Mouse (Mus musculus) adipocyte (in vitro differentiated cells): ENCODE data around the gene Tmie.
"Not testable (repeated sequence)": the region's sequence is repeated elsewhere in the genome, so short reads cannot be mapped to it uniquely, and the experiment has no call there.

Experiments
- DNase-seq: peaks from one replicate; pipeline ENCODE4 v3.0.0-alpha.2; 2016; ENCODE audit warnings: low spot score

Gene Tmie

DNA sequence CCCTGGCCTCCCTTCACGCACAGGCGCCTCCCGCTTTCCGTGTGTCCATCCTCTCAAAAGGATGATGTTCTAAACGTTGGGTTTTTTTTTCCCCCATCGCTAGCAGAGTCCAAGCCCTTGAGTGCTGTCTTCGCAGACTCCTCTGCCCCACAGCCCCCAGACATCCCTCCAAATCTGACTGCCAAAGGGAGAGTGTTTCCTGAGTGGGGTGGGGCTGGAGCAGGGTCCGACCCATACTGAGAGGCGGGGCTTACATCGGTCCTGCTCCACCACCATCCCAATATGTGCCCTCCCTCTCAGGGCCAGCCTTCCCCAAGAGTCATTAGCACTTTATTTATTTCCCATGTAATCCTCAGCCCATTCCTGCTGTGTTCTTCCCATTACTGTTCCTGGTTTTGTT is 45.0 kb downstream of the Tmie start:
- DNase-seq, result no peak

DNA sequence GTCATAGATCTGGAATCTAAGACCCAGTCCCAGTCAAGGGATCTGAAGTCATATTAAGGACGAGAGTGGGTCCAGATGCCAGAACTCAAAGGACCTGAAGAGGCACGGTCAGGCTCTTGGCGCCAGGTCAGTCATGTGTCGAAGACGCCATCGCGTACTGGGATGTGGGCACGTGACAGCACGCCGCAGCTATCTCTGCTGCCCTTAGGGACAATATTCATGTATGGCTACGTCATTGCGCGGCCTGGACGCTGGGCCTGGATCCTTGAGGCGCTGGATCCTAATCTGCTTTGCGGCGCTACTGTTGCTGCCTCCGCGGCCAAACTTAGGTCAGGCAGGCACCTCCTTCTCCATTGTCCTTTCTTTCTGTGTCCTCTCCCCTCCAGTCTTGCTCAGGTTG is 45.5 kb downstream of the Tmie start, which contains the start of gene Prss45:
TSS of gene Prss45 (plus strand) at position 178 of the 400 bp plus-strand sequence.
- no peak for DNase-seq

DNA sequence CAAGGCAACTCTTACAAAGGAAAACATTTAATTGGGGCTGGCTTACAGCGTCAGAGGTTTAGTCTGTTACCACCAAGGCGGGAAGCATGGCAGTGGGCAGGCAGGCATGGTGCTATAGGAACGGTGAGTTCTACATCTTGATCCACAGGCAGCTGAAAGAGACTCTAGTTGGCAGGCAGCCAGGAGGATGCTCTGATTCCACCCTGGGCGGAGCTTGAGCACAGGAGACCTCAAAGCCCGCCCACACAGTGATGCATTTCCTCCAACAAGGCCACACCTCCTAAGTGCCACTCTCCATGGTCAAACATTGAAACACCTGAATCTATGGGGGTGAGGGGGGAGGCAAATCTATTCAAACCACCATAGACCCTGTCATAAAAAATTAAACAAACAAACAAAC is 46.9 kb downstream of the Tmie start:
- no peak for DNase-seq

DNA sequence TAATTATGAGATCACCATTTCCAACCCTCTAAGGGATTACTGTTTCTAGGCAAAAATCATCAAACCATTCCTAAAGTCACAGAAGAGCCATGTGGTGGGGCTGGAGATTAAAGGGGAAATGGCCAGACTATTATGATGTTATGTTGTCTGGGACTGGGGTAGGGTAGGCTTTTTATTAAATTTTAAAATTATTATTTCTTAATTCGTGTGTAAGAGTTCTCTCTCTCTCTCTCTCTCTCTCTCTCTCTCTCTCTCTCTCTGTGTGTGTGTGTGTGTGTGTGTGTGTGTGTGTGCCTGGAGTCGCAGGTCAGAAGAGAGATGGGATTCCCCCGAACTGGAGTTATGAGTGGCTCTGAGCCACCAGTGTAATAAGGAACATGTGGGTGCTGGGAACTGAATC is 53.5 kb downstream of the Tmie start, which contains the start of gene Prss43:
TSS of gene Prss43 (plus strand) at position 301 of the 400 bp plus-strand sequence.
- DNase-seq, result no peak

DNA sequence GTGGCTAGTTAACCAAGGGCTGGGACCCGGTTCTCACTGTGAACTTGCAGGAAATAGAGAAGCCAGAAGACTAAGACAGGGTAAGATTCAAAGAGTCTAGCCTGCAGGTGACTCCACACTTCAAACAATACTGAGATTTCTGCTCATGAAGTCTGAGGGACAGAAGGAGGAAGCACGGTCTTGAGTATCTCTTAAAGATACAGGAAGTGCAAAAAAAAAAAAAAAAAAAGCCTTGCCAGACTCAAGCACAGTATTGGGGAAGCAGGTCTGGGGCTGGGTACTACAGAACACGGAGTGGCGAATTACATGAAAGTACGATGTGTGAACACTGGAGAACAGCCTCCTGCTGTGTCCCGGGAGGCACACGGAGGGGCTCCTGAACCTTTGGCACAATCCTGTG is 54.1 kb downstream of the Tmie start:
- DNase-seq, result no peak

DNA sequence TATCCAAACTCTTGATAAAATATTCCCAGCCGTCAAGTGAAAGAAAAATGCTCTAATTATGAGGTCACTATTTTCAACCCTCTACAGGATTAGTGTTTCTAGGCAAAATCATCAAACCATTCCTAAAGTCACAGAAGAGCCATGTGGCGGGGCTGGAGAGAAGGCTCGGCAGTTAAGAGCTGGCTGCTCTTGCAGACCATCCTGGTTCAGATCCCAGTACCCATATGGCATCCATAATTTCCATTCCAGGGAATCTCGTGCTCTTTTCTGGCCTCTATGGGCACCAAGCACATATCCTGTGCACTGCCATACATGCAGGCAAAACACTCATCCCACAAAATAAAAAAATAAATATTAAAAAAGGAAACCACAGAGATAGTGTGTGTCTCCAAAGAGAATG is 54.5 kb downstream of the Tmie start:
- DNase-seq, result no peak

DNA sequence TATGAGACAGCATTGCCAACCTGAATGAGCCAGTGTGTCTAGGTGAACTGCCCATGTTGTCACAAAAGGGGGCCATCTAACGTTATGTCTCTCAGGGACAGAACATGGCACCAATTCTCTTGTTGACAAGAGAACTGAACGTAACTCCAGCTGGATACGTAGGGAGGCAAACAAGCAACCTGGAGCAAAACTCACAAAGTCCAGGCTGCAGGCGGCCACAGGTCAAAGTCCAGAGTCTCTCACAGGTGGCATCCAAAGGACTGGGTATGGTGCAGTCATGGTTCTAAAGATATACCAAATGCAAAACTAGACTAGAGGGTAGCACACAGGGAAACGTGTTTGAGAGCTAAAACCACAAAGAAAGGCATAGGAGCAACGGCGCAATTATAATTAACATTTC is 58.5 kb downstream of the Tmie start:
- no peak for DNase-seq

DNA sequence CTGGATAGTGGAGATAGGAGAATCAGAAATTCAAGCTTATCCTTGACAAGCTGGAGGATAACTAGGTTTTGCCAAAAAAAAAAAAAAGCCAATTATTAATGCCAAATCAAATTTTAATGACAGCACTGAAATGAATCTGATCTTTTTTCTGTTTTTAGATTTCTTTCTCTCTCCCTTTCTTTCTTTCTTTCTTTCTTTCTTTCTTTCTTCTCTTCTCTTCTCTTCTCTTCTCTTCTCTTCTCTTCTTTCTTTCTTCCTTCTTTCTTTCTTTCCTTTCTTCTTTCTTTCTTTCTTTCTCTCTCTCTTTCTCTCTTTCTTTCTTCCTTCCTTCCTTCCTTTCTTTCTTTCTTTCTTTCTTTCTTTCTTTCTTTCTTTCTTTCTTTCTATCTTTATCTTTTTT is 59.4 kb downstream of the Tmie start:
- not testable (repeated sequence) for DNase-seq
